Mouse (Mus musculus): Measurements from ENCODE around the gene Arhgap45. TPM values are rescaled to one million over a fixed set of nuclear protein-coding genes. Genes with fewer than 3 reads are reported as not detected.
A peak's percentile ranks its signal among the peaks of the same experiment; 100 is the strongest.

Gene Arhgap45
- polyA plus RNA-seq, 1 experiment from 2014 or later: 8.5 TPM

GRCm38 (mm10) chr10:80025889-80026288, 9.4 kb downstream of the Arhgap45 start:
- Histone ChIP-seq H3K36me3 (ENCODE audit: control insufficient read depth, insufficient read depth, low read length) (peaks cover 8% of the 10 kb centered on the region; the same call in 1 of the 2 replicates), H3K4me2 (ENCODE audit: low read depth, severe bottlenecking) (no peak overlapping the region), H3K4me3 (ENCODE audit: low read depth, low read length) (no peak overlapping the region), H3K4me1 (ENCODE audit: control insufficient read depth, insufficient read depth, low read length) (no peaks in the 10 kb centered on the region), H3K9ac (ENCODE audit: low read length) (no peak overlapping the region), H3K27ac (replicated peaks; ENCODE audit: low read depth, low read length) (no peak overlapping the region), H3K9me3 (ENCODE audit: control insufficient read depth, low read length) (no peaks in the 10 kb centered on the region), H3K27me3 (ENCODE audit: control insufficient read depth, insufficient read depth, low read length) (no peaks in the 10 kb centered on the region)
- ATAC-seq (ENCODE audit: insufficient number of reproducible peaks, low FRiP score, low TSS enrichment, low read depth): no peak
- 61% methylated on average over 12 of the region's 12 CpGs for WGBS
- DNase-seq (ENCODE audit: low spot score): no peak

GRCm38 (mm10) chr10:80027681-80028520, 11.4 kb downstream of the Arhgap45 start:
- H3K4me3 ChIP-seq (ENCODE audit: low read depth, low read length): no peak overlapping the region
- H3K4me1 ChIP-seq (ENCODE audit: control insufficient read depth, insufficient read depth, low read length): no peaks in the 10 kb centered on the region
- H3K9ac ChIP-seq (ENCODE audit: low read length): no peak overlapping the region
- no peaks in the 10 kb centered on the region for H3K9me3 ChIP-seq (ENCODE audit: control insufficient read depth, low read length)
- no peak for ATAC-seq (ENCODE audit: insufficient number of reproducible peaks, low FRiP score, low TSS enrichment, low read depth)
- no peaks in the 10 kb centered on the region for H3K27me3 ChIP-seq (ENCODE audit: control insufficient read depth, insufficient read depth, low read length)
- DNase-seq (ENCODE audit: low spot score): no peak
- H3K4me2 ChIP-seq (ENCODE audit: low read depth, severe bottlenecking): no peak overlapping the region
- 71% methylated on average over 20 of the region's 20 CpGs for WGBS
- peaks cover 4% of the 10 kb centered on the region; the same call in 1 of the 2 replicates for H3K36me3 ChIP-seq (ENCODE audit: control insufficient read depth, insufficient read depth, low read length)
- no peak overlapping the region for H3K27ac ChIP-seq (replicated peaks; ENCODE audit: low read depth, low read length)

GRCm38 (mm10) chr10:80028521-80028846, 12.0 kb downstream of the Arhgap45 start:
- H3K9ac ChIP-seq (ENCODE audit: low read length): no peak overlapping the region
- no peaks in the 10 kb centered on the region for H3K4me1 ChIP-seq (ENCODE audit: control insufficient read depth, insufficient read depth, low read length)
- H3K9me3 ChIP-seq (ENCODE audit: control insufficient read depth, low read length): no peaks in the 10 kb centered on the region
- H3K4me2 ChIP-seq (ENCODE audit: low read depth, severe bottlenecking): no peak overlapping the region
- H3K36me3 ChIP-seq (ENCODE audit: control insufficient read depth, insufficient read depth, low read length): peaks cover 4% of the 10 kb centered on the region; the same call in 1 of the 2 replicates
- WGBS: 93% methylated on average over 13 of the region's 13 CpGs
- ATAC-seq (ENCODE audit: insufficient number of reproducible peaks, low FRiP score, low TSS enrichment, low read depth) (no peak), DNase-seq (ENCODE audit: low spot score) (no peak)
- H3K27ac ChIP-seq (replicated peaks; ENCODE audit: low read depth, low read length): no peak overlapping the region
- no peaks in the 10 kb centered on the region for H3K27me3 ChIP-seq (ENCODE audit: control insufficient read depth, insufficient read depth, low read length)
- H3K4me3 ChIP-seq (ENCODE audit: low read depth, low read length): no peak overlapping the region

- Histone ChIP-seq H3K27me3 (ENCODE audit: control insufficient read depth, insufficient read depth, low read length) (no peaks in the 10 kb centered on the region), H3K4me1 (ENCODE audit: control insufficient read depth, insufficient read depth, low read length) (no peaks in the 10 kb centered on the region), H3K4me2 (ENCODE audit: low read depth, severe bottlenecking) (no peak overlapping the region), H3K9ac (ENCODE audit: low read length) (no peak overlapping the region), H3K4me3 (ENCODE audit: low read depth, low read length) (no peak overlapping the region), H3K27ac (replicated peaks; ENCODE audit: low read depth, low read length) (no peak overlapping the region), H3K36me3 (ENCODE audit: control insufficient read depth, insufficient read depth, low read length) (peaks cover 5% of the 10 kb centered on the region; the same call in 1 of the 2 replicates), H3K9me3 (ENCODE audit: control insufficient read depth, low read length) (no peaks in the 10 kb centered on the region)
- DNase-seq (ENCODE audit: low spot score): no peak
- 90% methylated on average over 9 of the region's 9 CpGs for WGBS
- no peak for ATAC-seq (ENCODE audit: insufficient number of reproducible peaks, low FRiP score, low TSS enrichment, low read depth)
Measured at GRCm38 (mm10) chr10:80030191-80030590, 13.7 kb downstream of the Arhgap45 start.

GRCm38 (mm10) chr10:80030736-80031135, 14.3 kb downstream of the Arhgap45 start:
- DNase-seq (ENCODE audit: low spot score) (no peak), ATAC-seq (ENCODE audit: insufficient number of reproducible peaks, low FRiP score, low TSS enrichment, low read depth) (no peak)
- no peak overlapping the region for H3K4me2 ChIP-seq (ENCODE audit: low read depth, severe bottlenecking)
- H3K4me1 ChIP-seq (ENCODE audit: control insufficient read depth, insufficient read depth, low read length): no peaks in the 10 kb centered on the region
- H3K27ac ChIP-seq (replicated peaks; ENCODE audit: low read depth, low read length): no peak overlapping the region
- WGBS: 89% methylated on average over 17 of the region's 17 CpGs
- no peaks in the 10 kb centered on the region for H3K27me3 ChIP-seq (ENCODE audit: control insufficient read depth, insufficient read depth, low read length)
- no peak overlapping the region for H3K9ac ChIP-seq (ENCODE audit: low read length)
- H3K36me3 ChIP-seq (ENCODE audit: control insufficient read depth, insufficient read depth, low read length): peaks cover 7% of the 10 kb centered on the region; the same call in 1 of the 2 replicates
- H3K4me3 ChIP-seq (ENCODE audit: low read depth, low read length): no peak overlapping the region
- no peaks in the 10 kb centered on the region for H3K9me3 ChIP-seq (ENCODE audit: control insufficient read depth, low read length)

GRCm38 (mm10) chr10:80032799-80033480, 16.5 kb downstream of the Arhgap45 start:
- DNase-seq (ENCODE audit: low spot score) (no peak), ATAC-seq (ENCODE audit: insufficient number of reproducible peaks, low FRiP score, low TSS enrichment, low read depth) (no peak)
- no peak overlapping the region for H3K4me3 ChIP-seq (ENCODE audit: low read depth, low read length)
- H3K27ac ChIP-seq (replicated peaks; ENCODE audit: low read depth, low read length): no peak overlapping the region
- 68% methylated on average over 5 of the region's 5 CpGs for WGBS
- H3K4me2 ChIP-seq (ENCODE audit: low read depth, severe bottlenecking): no peak overlapping the region; the same call in 1 of the 2 replicates
- peaks cover 24% of the 10 kb centered on the region for H3K36me3 ChIP-seq (ENCODE audit: control insufficient read depth, insufficient read depth, low read length)
- peaks cover under 1% of the 10 kb centered on the region for H3K4me1 ChIP-seq (ENCODE audit: control insufficient read depth, insufficient read depth, low read length)
- no peaks in the 10 kb centered on the region for H3K27me3 ChIP-seq (ENCODE audit: control insufficient read depth, insufficient read depth, low read length)
- no peaks in the 10 kb centered on the region for H3K9me3 ChIP-seq (ENCODE audit: control insufficient read depth, low read length)
- H3K9ac ChIP-seq (ENCODE audit: low read length): no peak overlapping the region

- no peak overlapping the region for H3K9ac ChIP-seq (ENCODE audit: low read length)
- H3K36me3 ChIP-seq (ENCODE audit: control insufficient read depth, insufficient read depth, low read length): peaks cover 24% of the 10 kb centered on the region
- no peak overlapping the region for H3K4me2 ChIP-seq (ENCODE audit: low read depth, severe bottlenecking)
- no peaks in the 10 kb centered on the region for H3K27me3 ChIP-seq (ENCODE audit: control insufficient read depth, insufficient read depth, low read length)
- no peak overlapping the region for H3K27ac ChIP-seq (replicated peaks; ENCODE audit: low read depth, low read length)
- H3K4me3 ChIP-seq (ENCODE audit: low read depth, low read length): no peak overlapping the region
- peaks cover 9% of the 10 kb centered on the region for H3K4me1 ChIP-seq (ENCODE audit: control insufficient read depth, insufficient read depth, low read length)
- no peaks in the 10 kb centered on the region for H3K9me3 ChIP-seq (ENCODE audit: control insufficient read depth, low read length)
- WGBS: 46% methylated on average over 9 of the region's 9 CpGs
- ATAC-seq (ENCODE audit: insufficient number of reproducible peaks, low FRiP score, low TSS enrichment, low read depth) (no peak), DNase-seq (ENCODE audit: low spot score) (peak; percentile 33)
Measured at GRCm38 (mm10) chr10:80033511-80034391, 17.3 kb downstream of the Arhgap45 start.

GRCm38 (mm10) chr10:80035148-80035547, 18.7 kb downstream of the Arhgap45 start:
- 95% methylated on average over 8 of the region's 8 CpGs for WGBS
- H3K36me3 ChIP-seq (ENCODE audit: control insufficient read depth, insufficient read depth, low read length): peaks cover 23% of the 10 kb centered on the region
- H3K9me3 ChIP-seq (ENCODE audit: control insufficient read depth, low read length): no peaks in the 10 kb centered on the region
- no peak overlapping the region for H3K4me2 ChIP-seq (ENCODE audit: low read depth, severe bottlenecking)
- peaks cover 9% of the 10 kb centered on the region for H3K4me1 ChIP-seq (ENCODE audit: control insufficient read depth, insufficient read depth, low read length)
- ATAC-seq (ENCODE audit: insufficient number of reproducible peaks, low FRiP score, low TSS enrichment, low read depth): no peak
- no peak for DNase-seq (ENCODE audit: low spot score)
- no peak overlapping the region for H3K4me3 ChIP-seq (ENCODE audit: low read depth, low read length)
- H3K9ac ChIP-seq (ENCODE audit: low read length): no peak overlapping the region
- no peaks in the 10 kb centered on the region for H3K27me3 ChIP-seq (ENCODE audit: control insufficient read depth, insufficient read depth, low read length)
- no peak overlapping the region for H3K27ac ChIP-seq (replicated peaks; ENCODE audit: low read depth, low read length)

All from limb, embryonic 11.5 days (tissue).